Mouse (Mus musculus) heart, adult 2 months (tissue): ENCODE measurements around the gene Rcc2. TPM values are rescaled to one million over a fixed set of nuclear protein-coding genes. Genes with fewer than 3 reads are reported as not detected.

Experiments used
- DNase-seq, 2 experiments: peaks; one replicate each; pipeline ENCODE4 v3.0.0; 2021
- H3K27ac ChIP-seq: fragments of 200-600 bp; 2 replicates; pipeline ENCODE4 v1.8.1; 2022
- H3K27me3 ChIP-seq: fragments of 200-500 bp; 2 replicates; pipeline ENCODE4 v1.6.1; 2012; ENCODE audit warnings: mild to moderate bottlenecking, low read length, inconsistent platforms, mixed read lengths; ENCODE audit not compliant: control insufficient read depth, insufficient read depth
- H3K36me3 ChIP-seq: fragments of 200-500 bp; 2 replicates; pipeline ENCODE4 v1.6.1; 2012; ENCODE audit warnings: low read length, inconsistent platforms; ENCODE audit not compliant: control insufficient read depth, insufficient read depth
- H3K4me1 ChIP-seq: fragments of 200-500 bp; 2 replicates; pipeline ENCODE4 v1.6.1; 2011; ENCODE audit warnings: low read length; ENCODE audit not compliant: control insufficient read depth, insufficient read depth
- H3K4me3 ChIP-seq: fragments of 200-600 bp; 2 replicates; pipeline ENCODE4 v1.8.1; 2022
- H3K79me2 ChIP-seq: fragments of 200-500 bp; replicated peaks from 2 replicates; pipeline ENCODE4 v1.6.1; 2012; ENCODE audit warnings: mild to moderate bottlenecking, inconsistent platforms, low read length, moderate library complexity, mixed read lengths; ENCODE audit not compliant: control insufficient read depth, insufficient read depth
- H3K9ac ChIP-seq: fragments of 200-500 bp; 2 replicates; pipeline ENCODE4 v1.6.1; 2012; ENCODE audit warnings: low read depth, mild to moderate bottlenecking, control low read depth, inconsistent platforms, low read length, mixed read lengths
- CTCF ChIP-seq: fragments of 200-600 bp; IDR thresholded peaks from 2 replicates; pipeline ENCODE4 v1.8.1; 2022; ENCODE audit warnings: antibody characterized with exemption, mild to moderate bottlenecking, moderate library complexity
- EP300 ChIP-seq: fragments of 200-500 bp; IDR thresholded peaks from 2 replicates; pipeline ENCODE4 v1.6.1; 2011; ENCODE audit warnings: low read depth, low read length, control low read depth; ENCODE audit not compliant: insufficient read depth
- POLR2A ChIP-seq: fragments of 200-500 bp; IDR thresholded peaks from 2 replicates; pipeline ENCODE4 v1.6.1; 2011; ENCODE audit warnings: mild to moderate bottlenecking, low read depth, low read length, control low read depth; ENCODE audit not compliant: insufficient read depth
- WGBS: fragments of 180-500 bp; shearing (Covaris S2); methylation state at CpG from one replicate; pipeline ENCODE4 v1.1.7; 2018; 5-methylcytosine and 5-hydroxymethylcytosine counted together
- intact Hi-C: fragments of 180-260 bp; cut with DNase I; formaldehyde crosslinking; loops from one replicate; pipeline ENCODE4 v1.15.1; 2025
- polyA plus RNA-seq: library from polyadenylated mRNA; depleted of rRNA; stranded (reverse); fragments of >200 nt; gene quantifications from 2 replicates; pipeline ENCODE4 v1.2.3, GENCODE M21; 2012
- total RNA-seq, 2 experiments: library from RNA; stranded (reverse); gene quantifications; 2 replicates each; pipeline ENCODE4 v1.2.3; 2021

The Rcc2 gene
- total and polyA plus RNA-seq, 3 experiments, result 13.7 to 14.2 (median 14.1) TPM

DNA sequence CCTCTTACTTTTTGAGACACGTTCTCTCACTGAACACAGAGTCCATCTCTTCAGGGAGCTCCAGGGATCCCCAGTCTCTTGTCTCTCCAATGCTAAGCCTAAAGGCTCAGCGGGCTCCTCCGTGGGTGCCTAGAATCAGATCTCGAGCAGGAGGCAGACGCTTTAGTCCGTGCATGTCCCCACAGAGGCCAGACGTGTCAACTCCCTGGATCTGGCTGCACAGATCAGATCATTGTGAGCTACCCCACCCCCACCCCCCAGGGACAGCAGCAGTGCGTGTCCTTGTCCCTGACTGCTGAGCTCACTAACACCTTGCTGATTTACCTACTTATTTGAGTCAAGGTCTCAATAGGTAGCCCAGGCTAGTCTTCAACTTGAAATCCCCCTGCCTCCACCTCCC, 16.7 kb upstream of the Rcc2 start:
- intact Hi-C loops, result loop anchor here (1.0 to 5.0 kb wide), 2 partner anchors 30 to 581 kb away; no protein-coding TSS in a partner anchor
- H3K36me3 ChIP-seq, result no peaks in the 10 kb centered on the region
- H3K27me3 ChIP-seq, result no peaks in the 10 kb centered on the region
- H3K27ac ChIP-seq, result no peak overlapping the region; the same call in 1 of the 2 replicates
- TF ChIP-seq CTCF (no peak), EP300 (no peak)
- WGBS, result 34% methylated on average over 8 of the region's 8 CpGs
- no peaks in the 10 kb centered on the region for H3K79me2 ChIP-seq
- peak overlapping the region; percentile 20; the same call in 1 of the 2 replicates for H3K9ac ChIP-seq
- no peak for DNase-seq
- no peak overlapping the region for H3K4me3 ChIP-seq
- H3K4me1 ChIP-seq, result peaks cover 5% of the 10 kb centered on the region

DNA sequence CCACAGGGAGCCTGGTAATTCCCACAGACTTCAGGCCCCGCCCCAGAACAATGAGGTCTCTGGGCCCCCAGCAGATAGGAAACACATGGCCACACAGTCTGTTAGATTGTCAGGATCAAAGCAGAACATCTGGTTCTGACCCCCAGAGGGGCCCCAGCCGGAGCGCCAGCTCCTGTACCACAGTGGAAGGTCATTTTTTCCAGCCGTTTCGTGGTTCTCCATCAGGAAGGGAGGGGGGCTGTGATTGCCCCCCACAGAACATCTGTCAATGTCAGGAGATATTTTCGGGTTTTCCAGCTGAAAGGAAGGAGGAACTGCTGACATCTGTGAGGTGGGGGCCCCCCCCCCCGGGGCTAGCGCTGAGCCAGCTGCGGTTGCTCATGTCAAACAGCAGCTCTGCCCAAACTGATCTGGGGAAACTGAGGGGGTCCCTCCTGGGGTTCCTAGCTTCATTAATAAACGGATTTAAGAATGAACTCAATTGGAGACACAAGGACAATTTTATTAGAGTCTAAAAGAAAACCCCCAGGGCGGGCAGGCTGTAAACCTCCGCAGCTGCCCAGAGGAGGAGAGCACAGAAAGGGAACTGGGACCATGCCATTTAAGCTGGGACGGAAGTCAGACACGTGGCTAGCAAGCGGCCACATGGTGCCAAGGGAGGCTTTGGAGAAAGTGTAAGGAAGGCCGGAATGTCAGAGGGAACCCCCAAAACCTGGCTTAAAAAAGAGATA, 16.0 kb upstream of the Rcc2 start:
- Histone ChIP-seq H3K9ac (no peak overlapping the region), H3K27me3 (no peaks in the 10 kb centered on the region), H3K36me3 (no peaks in the 10 kb centered on the region), H3K4me3 (peak overlapping the region; percentile 11; the same call in 1 of the 2 replicates), H3K27ac (peak overlapping the region; percentile 51), H3K4me1 (peaks cover 5% of the 10 kb centered on the region), H3K79me2 (no peaks in the 10 kb centered on the region)
- 4% methylated on average over 16 of the region's 16 CpGs for WGBS
- intact Hi-C loops, result loop anchor here (1.0 to 5.0 kb wide), 2 partner anchors 29 to 582 kb away; no protein-coding TSS in a partner anchor
- no peak for TF ChIP-seq EP300
- TF ChIP-seq CTCF, result no peak
- peak; percentile 66 to 80 for DNase-seq

DNA sequence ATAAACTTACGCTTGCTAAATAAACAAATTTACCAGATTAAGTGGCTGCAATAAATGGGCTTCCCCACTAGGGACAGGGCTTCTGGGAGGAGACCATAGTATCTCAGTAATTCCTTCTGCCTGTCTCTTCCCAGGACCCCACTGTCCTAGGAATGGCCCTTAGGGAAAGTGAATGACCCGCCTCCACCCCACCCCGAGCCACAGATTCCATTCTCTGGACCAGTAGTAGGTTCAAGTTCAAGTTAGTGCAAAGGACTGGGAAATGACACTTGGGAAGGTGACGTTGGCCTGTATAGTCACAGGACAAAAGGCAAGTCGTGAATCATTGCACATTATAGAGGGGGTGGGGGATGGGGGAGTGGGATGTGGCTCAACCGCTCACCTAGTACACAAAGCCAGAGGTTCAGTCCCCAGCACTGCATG, 15.4 kb upstream of the Rcc2 start:
- H3K27ac ChIP-seq, result peak overlapping the region; percentile 51
- no peak overlapping the region; the same call in 1 of the 2 replicates for H3K4me3 ChIP-seq
- WGBS, result 43% methylated on average over 6 of the region's 6 CpGs
- intact Hi-C loops, result loop anchor here (1.0 to 5.0 kb wide), 2 partner anchors 28 to 583 kb away; no protein-coding TSS in a partner anchor
- no peaks in the 10 kb centered on the region for H3K36me3 ChIP-seq
- H3K27me3 ChIP-seq, result no peaks in the 10 kb centered on the region
- no peak overlapping the region for H3K9ac ChIP-seq
- no peaks in the 10 kb centered on the region for H3K79me2 ChIP-seq
- TF ChIP-seq EP300 (no peak), CTCF (peak; percentile 57)
- peaks cover 2% of the 10 kb centered on the region; the same call in 1 of the 2 replicates for H3K4me1 ChIP-seq
- DNase-seq, result no peak

DNA sequence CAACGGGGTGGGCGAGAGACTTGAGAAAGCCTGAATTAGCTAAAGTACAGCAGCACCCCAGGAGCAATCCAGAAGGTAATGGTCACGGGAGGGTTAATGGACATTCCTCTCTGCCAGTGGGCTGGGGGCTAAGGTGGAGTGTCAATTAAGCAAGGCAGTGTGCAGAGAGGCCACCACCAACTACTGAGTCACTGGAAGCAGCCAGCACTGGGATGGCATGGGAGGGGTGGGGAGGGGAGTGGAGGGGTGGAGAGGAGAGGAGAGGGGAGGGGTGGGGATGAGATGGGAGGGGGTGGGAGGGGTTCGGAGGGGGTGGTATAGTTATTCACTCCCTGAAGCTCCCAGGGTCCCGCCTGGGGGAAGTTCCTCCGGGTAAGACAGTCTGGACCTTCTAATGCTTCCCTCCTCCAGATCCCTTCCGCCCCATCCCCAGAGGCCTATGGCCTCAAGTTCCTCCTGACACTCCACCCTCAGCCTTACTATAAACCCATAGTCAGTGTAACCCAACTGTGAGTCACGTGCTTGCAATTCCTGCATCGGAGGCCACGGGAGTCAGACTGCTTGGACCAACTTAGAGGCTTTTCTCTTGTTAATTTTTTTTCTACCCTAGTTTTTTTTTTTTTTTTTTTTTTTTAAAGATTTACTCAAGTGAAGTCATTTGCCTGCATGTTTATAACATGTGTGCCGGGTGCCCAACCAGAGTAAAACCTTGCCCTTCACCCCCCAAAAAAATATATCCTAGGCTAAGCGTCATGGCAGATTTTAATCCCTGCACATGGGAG, 12.1 kb upstream of the Rcc2 start:
- intact Hi-C loops, result no loop called here

DNA sequence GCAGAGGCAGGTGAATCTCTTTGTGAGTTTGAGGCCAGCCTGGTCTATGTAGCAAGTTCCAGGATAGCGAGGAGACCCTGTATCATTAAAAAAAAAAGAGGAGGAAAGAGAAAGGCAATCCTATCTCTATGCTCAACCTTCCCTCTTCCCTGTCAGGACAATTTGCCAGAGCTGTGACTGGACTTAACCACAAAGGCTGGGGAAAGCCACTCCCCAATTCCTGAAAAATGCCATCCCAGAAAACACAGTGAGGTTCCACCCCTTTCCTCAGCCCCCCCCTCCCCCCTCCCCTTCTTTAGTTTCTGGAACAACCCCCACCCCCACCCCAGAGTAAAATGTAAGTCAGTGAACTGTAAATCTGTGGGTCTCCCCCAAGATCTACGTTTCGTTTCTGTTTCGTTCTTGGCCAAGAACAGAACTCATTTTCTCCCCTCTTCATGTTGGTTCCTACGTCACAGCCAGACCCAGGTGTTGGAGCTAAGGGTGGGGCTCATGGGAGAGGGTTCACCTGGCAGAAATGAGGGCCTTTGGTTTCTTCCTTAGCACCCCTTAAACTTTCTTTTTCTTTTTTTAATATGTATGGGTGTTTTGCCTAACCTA, 11.4 kb upstream of the Rcc2 start:
- H3K36me3 ChIP-seq, result no peaks in the 10 kb centered on the region
- no peak overlapping the region for H3K4me3 ChIP-seq
- DNase-seq, result no peak
- no peaks in the 10 kb centered on the region for H3K79me2 ChIP-seq
- H3K27me3 ChIP-seq, result no peaks in the 10 kb centered on the region
- no peaks in the 10 kb centered on the region; the same call in 1 of the 2 replicates for H3K4me1 ChIP-seq
- intact Hi-C loops, result no loop called here
- no peak overlapping the region for H3K9ac ChIP-seq
- H3K27ac ChIP-seq, result no peak overlapping the region
- WGBS, result 86% methylated on average over 5 of the region's 5 CpGs
- no peak for TF ChIP-seq EP300
- TF ChIP-seq POLR2A, result no peak
- no peak for TF ChIP-seq CTCF

More for the DNA sequence above, 12.1 kb upstream of the Rcc2 start:
- Histone ChIP-seq H3K27me3 (no peaks in the 10 kb centered on the region), H3K27ac (no peak overlapping the region), H3K79me2 (no peaks in the 10 kb centered on the region), H3K4me3 (no peak overlapping the region), H3K36me3 (no peaks in the 10 kb centered on the region), H3K4me1 (peaks cover 2% of the 10 kb centered on the region; the same call in 1 of the 2 replicates), H3K9ac (no peak overlapping the region)
- 50% methylated on average over 12 of the region's 12 CpGs for WGBS
- no peak for DNase-seq
- no peak for TF ChIP-seq CTCF
- TF ChIP-seq POLR2A, result no peak
- no peak for TF ChIP-seq EP300
